Mouse (Mus musculus) erythroblast, embryonic 14.5 days (primary cell): ENCODE data around the gene Dnm1. TPM values are rescaled to one million over a fixed set of nuclear protein-coding genes. Genes with fewer than 3 reads are reported as not detected.
"Not testable (repeated sequence)": the region's sequence is repeated elsewhere in the genome, so short reads cannot be mapped to it uniquely, and the experiment has no call there.

Source experiments
- H3K27me3 ChIP-seq: 2 replicates; pipeline ENCODE4 v1.6.1; 2012; ENCODE audit warnings: inconsistent platforms; ENCODE audit not compliant: control insufficient read depth
- H3K36me3 ChIP-seq: 2 replicates; pipeline ENCODE4 v1.6.1; 2012; ENCODE audit warnings: mild to moderate bottlenecking, inconsistent platforms; ENCODE audit not compliant: control insufficient read depth
- H3K4me1 ChIP-seq: 2 replicates; pipeline ENCODE4 v1.6.1; 2012; ENCODE audit warnings: inconsistent platforms; ENCODE audit not compliant: control insufficient read depth
- H3K4me3 ChIP-seq: replicated peaks from 2 replicates; pipeline ENCODE3; 2012; ENCODE audit warnings: moderate library complexity, mild to moderate bottlenecking, inconsistent platforms
- H3K9me3 ChIP-seq: 2 replicates; pipeline ENCODE4 v1.6.1; 2012; ENCODE audit warnings: low read length, inconsistent platforms, mixed read lengths; ENCODE audit not compliant: control insufficient read depth
- GATA1 ChIP-seq: IDR thresholded peaks from 2 replicates; pipeline ENCODE4 v1.6.1; 2012; ENCODE audit warnings: low read length, inconsistent platforms, mixed read lengths
- TAL1 ChIP-seq: IDR thresholded peaks from 3 replicates; pipeline ENCODE4 v1.6.1; 2012; ENCODE audit warnings: low read length, inconsistent platforms, mixed read lengths
- polyA plus RNA-seq: library from polyadenylated mRNA; stranded (reverse); fragments of >175 nt; gene quantifications from 2 replicates; pipeline ENCODE4 v1.2.3, GENCODE M21; 2012

Dnm1 gene
- polyA plus RNA-seq, 1 experiment = 0.03 TPM

GRCm38 (mm10) chr2:32363376-32364106, 10.4 kb upstream of the Dnm1 start:
- TF ChIP-seq TAL1 (no peak), GATA1 (peak; percentile 92)
- H3K9me3 ChIP-seq = no peaks in the 10 kb centered on the region
- peak overlapping the region; percentile 78 for H3K4me3 ChIP-seq
- peaks cover 41% of the 10 kb centered on the region for H3K36me3 ChIP-seq
- peaks cover 12% of the 10 kb centered on the region for H3K27me3 ChIP-seq
- H3K4me1 ChIP-seq = peaks cover 37% of the 10 kb centered on the region

DNA sequence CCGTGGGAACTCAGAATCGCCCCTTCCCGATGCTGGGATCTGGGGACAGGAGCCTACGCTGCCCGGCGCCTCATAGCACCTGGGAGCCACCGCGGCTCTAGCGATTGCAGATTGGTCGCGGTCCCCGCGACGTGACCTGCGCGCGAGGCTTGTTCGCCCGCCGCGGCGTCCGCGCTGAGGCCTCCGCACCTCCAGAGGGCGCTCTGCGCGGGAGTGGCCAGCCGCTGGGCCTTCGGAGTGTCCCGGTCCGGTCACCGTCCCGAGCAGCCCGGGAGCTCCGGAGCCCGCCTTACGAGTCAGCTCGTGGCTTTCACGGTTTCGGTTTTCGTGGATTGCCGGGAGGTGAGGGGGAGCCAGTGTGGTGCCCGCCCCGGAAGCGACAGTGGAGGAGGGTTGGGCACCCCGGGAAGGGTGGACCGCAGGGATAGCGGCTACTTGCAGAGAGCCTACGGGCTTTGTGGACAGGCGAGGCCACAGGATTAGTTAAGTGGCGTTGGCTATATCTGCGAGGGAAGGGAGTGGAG, 9.7 kb upstream of the Dnm1 start:
- TF ChIP-seq GATA1 (no peak), TAL1 (no peak)
- H3K9me3 ChIP-seq = no peaks in the 10 kb centered on the region
- H3K4me3 ChIP-seq = peak overlapping the region; percentile 78
- peaks cover 36% of the 10 kb centered on the region for H3K36me3 ChIP-seq
- peaks cover 37% of the 10 kb centered on the region for H3K4me1 ChIP-seq
- H3K27me3 ChIP-seq = peaks cover 12% of the 10 kb centered on the region

DNA sequence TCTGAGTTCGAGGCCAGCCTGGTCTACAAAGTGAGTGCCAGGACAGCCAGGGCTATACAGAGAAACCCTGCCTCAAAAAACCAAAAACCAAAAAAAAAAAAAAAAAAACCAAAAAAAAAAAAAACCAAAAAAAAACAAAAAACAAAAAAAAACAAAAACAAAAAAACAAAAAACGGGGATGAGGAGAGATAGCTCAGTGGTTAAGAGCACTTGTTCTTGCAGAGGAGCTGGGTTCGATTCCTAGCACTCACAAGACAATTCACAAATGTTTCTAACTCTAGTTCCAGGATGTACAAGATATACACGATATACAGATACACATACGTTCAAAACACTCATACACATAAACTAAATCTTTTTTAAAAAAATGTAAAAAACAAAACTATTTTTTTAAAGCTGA, 9.1 kb upstream of the Dnm1 start:
- peaks cover 37% of the 10 kb centered on the region for H3K4me1 ChIP-seq
- H3K9me3 ChIP-seq = not testable (repeated sequence)
- peaks cover 16% of the 10 kb centered on the region for H3K27me3 ChIP-seq
- peaks cover 30% of the 10 kb centered on the region for H3K36me3 ChIP-seq
- H3K4me3 ChIP-seq = peak overlapping the region; percentile 78

DNA sequence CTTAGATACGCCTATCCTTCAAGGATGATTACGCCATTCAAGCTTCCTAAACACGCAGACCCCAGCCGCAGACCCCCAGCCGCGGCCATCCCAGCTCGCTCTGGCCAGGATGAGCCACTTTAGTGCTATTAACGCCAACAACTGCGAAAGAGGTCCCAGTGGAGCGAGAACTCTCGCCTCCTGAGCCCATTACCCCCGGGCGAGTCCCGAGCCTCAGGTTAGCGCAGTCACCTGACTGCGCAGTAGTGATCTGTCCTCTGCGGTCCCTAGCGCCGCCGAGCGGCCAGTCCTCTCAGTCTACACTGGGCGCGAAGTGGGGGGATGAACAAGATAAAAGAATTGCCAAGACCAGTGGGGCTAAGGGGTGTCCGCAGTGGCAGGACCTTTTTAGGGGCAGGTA, 8.3 kb upstream of the Dnm1 start:
- Histone ChIP-seq H3K4me3 (peak overlapping the region; percentile 81), H3K4me1 (peaks cover 37% of the 10 kb centered on the region), H3K36me3 (peaks cover 22% of the 10 kb centered on the region), H3K9me3 (no peaks in the 10 kb centered on the region), H3K27me3 (peaks cover 16% of the 10 kb centered on the region)
- TF ChIP-seq GATA1 = no peak
- no peak for TF ChIP-seq TAL1

DNA sequence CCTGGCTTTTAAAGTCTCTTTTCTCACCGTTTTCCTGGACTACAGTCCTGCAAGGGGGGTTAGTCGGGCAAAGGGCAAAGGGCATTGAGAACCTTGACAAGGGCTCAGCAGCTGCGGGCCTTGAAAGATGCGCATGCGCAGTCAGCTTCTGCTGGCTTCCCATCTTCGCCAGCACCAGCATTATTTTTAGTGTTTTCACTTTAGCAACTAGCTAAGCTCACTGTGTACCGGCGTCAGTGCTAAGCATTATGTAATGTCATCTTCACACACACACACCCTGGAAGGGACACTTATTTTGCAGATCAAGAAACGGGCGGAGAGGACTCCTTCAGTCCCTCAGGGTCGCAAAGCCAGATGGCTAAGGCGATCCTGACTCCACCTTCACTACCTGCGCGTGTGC, 7.6 kb upstream of the Dnm1 start:
- Histone ChIP-seq H3K4me1 (peaks cover 37% of the 10 kb centered on the region), H3K27me3 (peaks cover 16% of the 10 kb centered on the region), H3K4me3 (peak overlapping the region; percentile 81), H3K36me3 (peaks cover 15% of the 10 kb centered on the region), H3K9me3 (no peaks in the 10 kb centered on the region)
- TF ChIP-seq TAL1 (no peak), GATA1 (no peak)

GRCm38 (mm10) chr2:32358381-32358780, 5.2 kb upstream of the Dnm1 start:
- Histone ChIP-seq H3K36me3 (no peaks in the 10 kb centered on the region), H3K4me1 (peaks cover 29% of the 10 kb centered on the region), H3K27me3 (peaks cover 17% of the 10 kb centered on the region), H3K9me3 (no peaks in the 10 kb centered on the region), H3K4me3 (no peak overlapping the region)
- TF ChIP-seq TAL1 (no peak), GATA1 (no peak)

GRCm38 (mm10) chr2:32357710-32358109, 4.6 kb upstream of the Dnm1 start:
- Histone ChIP-seq H3K4me1 (peaks cover 30% of the 10 kb centered on the region), H3K36me3 (no peaks in the 10 kb centered on the region), H3K9me3 (no peaks in the 10 kb centered on the region), H3K27me3 (peaks cover 24% of the 10 kb centered on the region), H3K4me3 (no peak overlapping the region)
- TF ChIP-seq TAL1 (no peak), GATA1 (no peak)

GRCm38 (mm10) chr2:32356216-32356615, 3.1 kb upstream of the Dnm1 start:
- Histone ChIP-seq H3K9me3 (no peaks in the 10 kb centered on the region), H3K27me3 (peaks cover 31% of the 10 kb centered on the region)
- TF ChIP-seq GATA1 = no peak
- no peak for TF ChIP-seq TAL1

GRCm38 (mm10) chr2:32354336-32354895, 1.3 kb upstream of the Dnm1 start:
- Histone ChIP-seq H3K4me1 (peaks cover 15% of the 10 kb centered on the region), H3K36me3 (no peaks in the 10 kb centered on the region), H3K4me3 (no peak overlapping the region), H3K27me3 (peaks cover 44% of the 10 kb centered on the region), H3K9me3 (no peaks in the 10 kb centered on the region)
- no peak for TF ChIP-seq GATA1
- no peak for TF ChIP-seq TAL1

More at GRCm38 (mm10) chr2:32356216-32356615, 3.1 kb upstream of the Dnm1 start:
- Histone ChIP-seq H3K4me1 (peaks cover 20% of the 10 kb centered on the region), H3K4me3 (no peak overlapping the region), H3K36me3 (no peaks in the 10 kb centered on the region)
